Comparison of ENCODE assay signal across 17 mouse cellular contexts in genomic region chr11:71755115-71755514, GRCm38 (mm10). TPM values are rescaled to one million over a fixed set of nuclear protein-coding genes. Genes with fewer than 3 reads are reported as not detected.
A peak's percentile ranks its signal among the peaks of the same experiment; 100 is the strongest.
DNase-seq lines count a peak whose midpoint lies in the region; ATAC-seq and TF ChIP-seq lines count a peak whose summit lies in the region.
"Had no signal": no experiment of that assay in that cellular context is flagged by ENCODE, and none has a peak within 500 bp of the region (broad histone marks: within the 10 kb centered on the region; RNA-seq: fewer than 3 reads in every experiment).

No protein-coding gene starts in this region.

- ATAC-seq in forebrain, embryonic 13.5 days, result no peak
- ATAC-seq in forebrain, embryonic 14.5 days, result no peak
- ATAC-seq in hindbrain, postnatal 0 days, result no peak
- no peak for ATAC-seq in neural tube, embryonic 13.5 days (ENCODE audit: low read depth)

- no peaks in the 10 kb centered on the region for H3K9me3 ChIP-seq in forebrain, embryonic 13.5 days (replicated peaks)
- no peaks in the 10 kb centered on the region for H3K9me3 ChIP-seq in forebrain, embryonic 14.5 days (replicated peaks; ENCODE audit: control insufficient read depth, low read length)
- no peaks in the 10 kb centered on the region for H3K9me3 ChIP-seq in hindbrain, postnatal 0 days (ENCODE audit: low read length)
- no peaks in the 10 kb centered on the region for H3K9me3 ChIP-seq in neural tube, embryonic 13.5 days
- H3K9me3 ChIP-seq: limb, embryonic 12.5 days; liver, embryonic 15.5 days had no signal

- H3K36me3 ChIP-seq in forebrain, embryonic 13.5 days (ENCODE audit: poor library complexity, severe bottlenecking), result peaks cover 7% of the 10 kb centered on the region
- H3K36me3 ChIP-seq in forebrain, embryonic 14.5 days (ENCODE audit: control insufficient read depth, insufficient read depth, low read length), result peaks cover 6% of the 10 kb centered on the region; the same call in 1 of the 2 replicates
- no peaks in the 10 kb centered on the region for H3K36me3 ChIP-seq in hindbrain, postnatal 0 days (ENCODE audit: insufficient read depth, low read length)
- H3K36me3 ChIP-seq in neural tube, embryonic 13.5 days, result peaks cover 6% of the 10 kb centered on the region; the same call in 1 of the 2 replicates
- H3K36me3 ChIP-seq: limb, embryonic 12.5 days; liver, embryonic 15.5 days had no signal

- TF ChIP-seq CTCF in hindbrain, postnatal 0 days (IDR thresholded peaks at IDR 0.05; ENCODE audit: low read depth), result no peak

- DNase-seq in forebrain, embryonic 14.5 days (ENCODE audit: low spot score), result no peak
- DNase-seq in cerebellum, postnatal 25 days, result peak; percentile 32 to 49
- DNase-seq in hindbrain, postnatal 0 days (ENCODE audit: low spot score), result no peak
- no peak for DNase-seq in spleen, adult 18-20 months
- no peak for DNase-seq in left cerebral cortex, adult 8-10 months (ENCODE audit: low spot score in 2 of 2)
- DNase-seq: kidney, adult 8-10 months; kidney, postnatal 36 days; lung, postnatal 10 days; thymus, postnatal 36 days had no signal

- H3K27me3 ChIP-seq in forebrain, embryonic 13.5 days, result no peaks in the 10 kb centered on the region
- no peaks in the 10 kb centered on the region for H3K27me3 ChIP-seq in forebrain, embryonic 14.5 days (replicated peaks; ENCODE audit: control insufficient read depth, insufficient read depth, low read length)
- H3K27me3 ChIP-seq in hindbrain, postnatal 0 days (ENCODE audit: insufficient read depth, low read length), result no peaks in the 10 kb centered on the region
- no peaks in the 10 kb centered on the region for H3K27me3 ChIP-seq in neural tube, embryonic 13.5 days

- H3K4me3 ChIP-seq in forebrain, embryonic 13.5 days, result no peak overlapping the region
- H3K4me3 ChIP-seq in forebrain, embryonic 14.5 days (ENCODE audit: low read depth, low read length), result no peak overlapping the region
- no peak overlapping the region; the same call in 1 of the 2 replicates for H3K4me3 ChIP-seq in hindbrain, postnatal 0 days (ENCODE audit: low read length)
- H3K4me3 ChIP-seq in neural tube, embryonic 13.5 days, result no peak overlapping the region
- H3K4me3 ChIP-seq: limb, embryonic 12.5 days; liver, embryonic 15.5 days had no signal

- 55% methylated on average over 2 of the region's 2 CpGs for WGBS in forebrain, embryonic 13.5 days
- 73% methylated on average over 2 of the region's 2 CpGs for WGBS in forebrain, embryonic 14.5 days
- WGBS in hindbrain, postnatal 0 days, result 40% methylated on average over 2 of the region's 2 CpGs
- 57% methylated on average over 2 of the region's 2 CpGs for WGBS in neural tube, embryonic 13.5 days

- H3K9ac ChIP-seq in forebrain, embryonic 13.5 days, result no peak overlapping the region
- no peak overlapping the region for H3K9ac ChIP-seq in forebrain, embryonic 14.5 days (ENCODE audit: low read length)
- 0 out of 2 replicates have a peak overlapping the region, but pooled peaks have one; percentile 21 for H3K9ac ChIP-seq in hindbrain, postnatal 0 days (replicated peaks; ENCODE audit: low read length)
- H3K9ac ChIP-seq in neural tube, embryonic 13.5 days, result no peak overlapping the region
- H3K9ac ChIP-seq: limb, embryonic 12.5 days; liver, embryonic 15.5 days had no signal

- H3K4me1 ChIP-seq in forebrain, embryonic 13.5 days, result peaks cover 88% of the 10 kb centered on the region
- H3K4me1 ChIP-seq in forebrain, embryonic 14.5 days (ENCODE audit: control insufficient read depth, insufficient read depth, low read length), result peaks cover 45% of the 10 kb centered on the region
- H3K4me1 ChIP-seq in hindbrain, postnatal 0 days (ENCODE audit: insufficient read depth, low read length), result peaks cover 51% of the 10 kb centered on the region
- peaks cover 88% of the 10 kb centered on the region for H3K4me1 ChIP-seq in neural tube, embryonic 13.5 days (replicated peaks)

- no peak overlapping the region for H3K27ac ChIP-seq in forebrain, embryonic 13.5 days
- H3K27ac ChIP-seq in forebrain, embryonic 14.5 days (ENCODE audit: low read depth, low read length), result no peak overlapping the region
- 0 out of 2 replicates have a peak overlapping the region, but pooled peaks have one; percentile 91 for H3K27ac ChIP-seq in hindbrain, postnatal 0 days
- H3K27ac ChIP-seq in neural tube, embryonic 13.5 days (replicated peaks), result peak overlapping the region; percentile 87
- H3K27ac ChIP-seq: limb, embryonic 12.5 days; liver, embryonic 15.5 days; stomach, postnatal 0 days had no signal

- peak overlapping the region; percentile 1; the same call in 1 of the 2 replicates for H3K4me2 ChIP-seq in forebrain, embryonic 13.5 days
- H3K4me2 ChIP-seq in forebrain, embryonic 14.5 days (ENCODE audit: low read length), result no peak overlapping the region
- peak overlapping the region; percentile 88 for H3K4me2 ChIP-seq in hindbrain, postnatal 0 days (ENCODE audit: low read depth, low read length)
- peak overlapping the region; percentile 85 for H3K4me2 ChIP-seq in neural tube, embryonic 13.5 days
- H3K4me2 ChIP-seq: limb, embryonic 12.5 days; liver, embryonic 15.5 days had no signal

RNA-seq across cellular contexts. Expression of gene Wscd1, which starts 5.4 kb away (rescaled TPM):
- 47.7 and 54.3 TPM in 2 replicates for polyA plus RNA-seq in forebrain, embryonic 13.5 days (2015; fragmentation: Nextera tagmentation; extraction: Ambion mirVana)
- polyA plus RNA-seq in forebrain, embryonic 14.5 days (2014; fragmentation: Nextera tagmentation; extraction: Ambion mirVana), result 23.1 and 31.7 TPM in 2 replicates
- total RNA-seq in hindbrain, postnatal 0 days (2014; rRNA removed), result 188 and 209 TPM in 2 replicates
- 83.8 and 94.5 TPM in 2 replicates for polyA plus RNA-seq in hindbrain, postnatal 0 days (2015; fragmentation: Nextera tagmentation; extraction: Ambion mirVana)
- polyA plus RNA-seq in neural tube, embryonic 13.5 days (2015; fragmentation: Nextera tagmentation; extraction: Ambion mirVana), result 50.6 and 53.1 TPM in 2 replicates
- 10 to 100 TPM; 68.6 to 75.8 (median 73.9) TPM for total RNA-seq in left cerebral cortex, adult 8-10 months (2022)
- total RNA-seq: granulocyte monocyte progenitor cell, adult 5-6 weeks; neutrophil, adult 5-6 weeks had no signal
- polyA plus RNA-seq: C2C12 had no signal

Comparison
In these comparisons a context has a peak if more than half of its experiments do, and no peak if none do; other contexts are left out.
1. H3K27ac ChIP-seq: peak in hindbrain, postnatal 0 days (single experiment) and neural tube, embryonic 13.5 days (single experiment); none in forebrain, embryonic 13.5 days (single experiment) and forebrain, embryonic 14.5 days (single experiment).
2. DNase-seq: peak in cerebellum, postnatal 25 days (2 of 2); none in forebrain, embryonic 14.5 days (single experiment), hindbrain, postnatal 0 days (single experiment), spleen, adult 18-20 months (0 of 2) and left cerebral cortex, adult 8-10 months (0 of 2).